In genomic region chr14:103938201-103938600, GRCm38 (mm10) we compare ENCODE assay signal across 19 mouse cellular contexts.
DNase-seq lines count a peak whose midpoint lies in the region; ATAC-seq and TF ChIP-seq lines count a peak whose summit lies in the region.
"Had no signal": no experiment of that assay in that cellular context is flagged by ENCODE, and none has a peak within 500 bp of the region (broad histone marks: within the 10 kb centered on the region; RNA-seq: fewer than 3 reads in every experiment).

No protein-coding gene starts in this region.

- intact Hi-C loops in left cerebral cortex, postnatal 14 days (cut with DNase I), result no loop called here

- H3K4me2 ChIP-seq in kidney, embryonic 15.5 days, result no peak overlapping the region
- no peak overlapping the region for H3K4me2 ChIP-seq in kidney, embryonic 16.5 days (replicated peaks; ENCODE audit: low read depth, low read length)
- no peak overlapping the region for H3K4me2 ChIP-seq in forebrain, postnatal 0 days (ENCODE audit: low read depth)
- H3K4me2 ChIP-seq: embryonic facial prominence, embryonic 15.5 days; forebrain, embryonic 15.5 days; heart, embryonic 12.5 days had no signal

- H3K27ac ChIP-seq in kidney, embryonic 15.5 days, result no peak overlapping the region
- no peak overlapping the region for H3K27ac ChIP-seq in kidney, embryonic 16.5 days (ENCODE audit: low read length)
- no peak overlapping the region for H3K27ac ChIP-seq in forebrain, postnatal 0 days (ENCODE audit: low read depth, low read length)
- H3K27ac ChIP-seq: embryonic facial prominence, embryonic 15.5 days; forebrain, embryonic 10.5 days; forebrain, embryonic 15.5 days had no signal

- no peak for ATAC-seq in kidney, embryonic 15.5 days (replicated peaks; ENCODE audit: low FRiP score)
- ATAC-seq in kidney, embryonic 16.5 days (ENCODE audit: low FRiP score, low TSS enrichment), result peak; percentile 61; the same call in 1 of the 2 replicates
- ATAC-seq in forebrain, postnatal 0 days, result no peak
- ATAC-seq: forebrain, embryonic 15.5 days had no signal

- no peaks in the 10 kb centered on the region for H3K36me3 ChIP-seq in kidney, embryonic 15.5 days
- no peaks in the 10 kb centered on the region for H3K36me3 ChIP-seq in kidney, embryonic 16.5 days (ENCODE audit: insufficient read depth, low read length)
- no peaks in the 10 kb centered on the region for H3K36me3 ChIP-seq in forebrain, postnatal 0 days (ENCODE audit: insufficient read depth)
- H3K36me3 ChIP-seq: embryonic facial prominence, embryonic 15.5 days; forebrain, embryonic 10.5 days; forebrain, embryonic 15.5 days; heart, embryonic 12.5 days; hindbrain, embryonic 10.5 days had no signal

- 86% methylated on average over 9 of the region's 9 CpGs for WGBS in kidney, embryonic 15.5 days
- 86% methylated on average over 9 of the region's 9 CpGs for WGBS in kidney, embryonic 16.5 days
- 90% methylated on average over 9 of the region's 9 CpGs for WGBS in forebrain, postnatal 0 days

- no peak overlapping the region for H3K9ac ChIP-seq in kidney, embryonic 15.5 days
- H3K9ac ChIP-seq in kidney, embryonic 16.5 days (replicated peaks; ENCODE audit: low read length), result no peak overlapping the region
- no peak overlapping the region for H3K9ac ChIP-seq in forebrain, postnatal 0 days
- H3K9ac ChIP-seq: embryonic facial prominence, embryonic 15.5 days; forebrain, embryonic 15.5 days; heart, embryonic 12.5 days had no signal

- TF ChIP-seq CTCF in forebrain, postnatal 0 days (IDR thresholded peaks at IDR 0.05; ENCODE audit: low read depth), result no peak

- no peak overlapping the region for H3K4me3 ChIP-seq in kidney, embryonic 15.5 days (replicated peaks)
- H3K4me3 ChIP-seq in kidney, embryonic 16.5 days (ENCODE audit: low read length), result no peak overlapping the region
- no peak overlapping the region for H3K4me3 ChIP-seq in forebrain, postnatal 0 days (ENCODE audit: low read depth, low read length)
- H3K4me3 ChIP-seq: embryonic facial prominence, embryonic 15.5 days; erythroblast, embryonic 14.5 days; forebrain, embryonic 10.5 days; forebrain, embryonic 15.5 days; heart, embryonic 12.5 days; hindbrain, embryonic 10.5 days had no signal

- H3K4me1 ChIP-seq in kidney, embryonic 15.5 days, result 0 out of 2 replicates have a peak, but pooled peaks cover 2% of the 10 kb centered on the region
- H3K4me1 ChIP-seq in kidney, embryonic 16.5 days (ENCODE audit: insufficient read depth, low read length), result 0 out of 2 replicates have a peak, but pooled peaks cover 3% of the 10 kb centered on the region
- no peaks in the 10 kb centered on the region for H3K4me1 ChIP-seq in forebrain, postnatal 0 days (ENCODE audit: insufficient read depth)
- H3K4me1 ChIP-seq: embryonic facial prominence, embryonic 15.5 days; heart, embryonic 12.5 days had no signal

- H3K27me3 ChIP-seq in kidney, embryonic 15.5 days, result no peaks in the 10 kb centered on the region
- no peaks in the 10 kb centered on the region for H3K27me3 ChIP-seq in kidney, embryonic 16.5 days (ENCODE audit: insufficient read depth, low read length)
- H3K27me3 ChIP-seq in forebrain, postnatal 0 days (ENCODE audit: insufficient read depth, low read length), result no peaks in the 10 kb centered on the region
- H3K27me3 ChIP-seq: embryonic facial prominence, embryonic 15.5 days; forebrain, embryonic 15.5 days; heart, embryonic 12.5 days had no signal

- peak; percentile 67 for DNase-seq in kidney, adult 18-20 months
- DNase-seq in kidney, postnatal 25 days, result peak; percentile 66 to 78
- no peak for DNase-seq in left cerebral cortex, postnatal 14 days (ENCODE audit: low spot score in 2 of 2)
- no peak for DNase-seq in forebrain, postnatal 0 days
- DNase-seq in ovary, postnatal 36 days (ENCODE audit: low spot score), result no peak
- DNase-seq: adrenal gland, postnatal 10 days; cerebellum, adult 11 months; cerebellum, adult 8-10 months; cerebellum, postnatal 14 days; embryo, embryonic 11 days; gastrocnemius, postnatal 10 days had no signal

- H3K9me3 ChIP-seq in kidney, embryonic 15.5 days (replicated peaks), result no peaks in the 10 kb centered on the region
- H3K9me3 ChIP-seq in kidney, embryonic 16.5 days (ENCODE audit: low read length), result no peaks in the 10 kb centered on the region
- no peaks in the 10 kb centered on the region for H3K9me3 ChIP-seq in forebrain, postnatal 0 days (ENCODE audit: low read length)
- H3K9me3 ChIP-seq: embryonic facial prominence, embryonic 15.5 days; forebrain, embryonic 10.5 days; forebrain, embryonic 15.5 days; heart, embryonic 12.5 days; hindbrain, embryonic 10.5 days had no signal

Comparison
In these comparisons a context has a peak if more than half of its experiments do, and no peak if none do; other contexts are left out.
1. DNase-seq: peak in kidney, adult 18-20 months (single experiment) and kidney, postnatal 25 days (2 of 2); none in left cerebral cortex, postnatal 14 days (0 of 2), forebrain, postnatal 0 days (single experiment) and ovary, postnatal 36 days (single experiment).